Mouse (Mus musculus): ENCODE results near the gene Eif2d. TPM values are rescaled to one million over a fixed set of nuclear protein-coding genes. Genes with fewer than 3 reads are reported as not detected.

Eif2d gene
- polyA plus RNA-seq (2012; ENCODE audit: insufficient read depth, insufficient read length, low replicate concordance, missing spikeins): not detected in 2 replicates

DNA sequence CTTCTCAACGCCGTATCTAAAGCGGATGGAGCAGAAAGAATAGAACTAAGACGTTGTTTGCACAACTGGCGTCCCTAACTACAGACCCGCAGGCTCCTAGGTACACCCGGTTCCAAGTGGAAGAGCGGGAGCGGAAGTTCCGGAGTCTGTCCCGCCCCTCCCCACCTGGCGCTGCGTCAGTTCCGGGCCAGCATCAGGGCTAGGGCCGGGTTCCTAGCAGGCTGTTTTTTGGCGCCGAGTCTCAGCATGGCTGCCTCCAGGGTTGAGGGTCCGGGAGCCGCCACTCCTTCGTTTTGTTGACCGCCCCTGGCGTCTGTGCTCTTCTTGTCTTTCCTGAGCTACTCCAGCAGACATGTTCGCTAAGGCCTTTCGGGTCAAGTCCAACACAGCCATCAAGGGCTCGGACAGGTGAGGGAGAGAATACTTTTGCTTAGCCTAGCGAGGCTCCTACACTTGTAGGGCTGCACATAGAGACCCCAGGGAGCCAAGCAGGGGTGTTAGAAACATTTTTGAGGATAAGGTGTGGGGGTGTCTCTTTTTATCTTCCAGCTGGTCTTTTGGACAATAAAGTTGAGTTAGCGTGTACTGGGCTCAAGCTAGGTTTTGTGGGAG lies at the start of gene Eif2d:
TSS of gene Eif2d (plus strand) at position 164 of the 612 bp plus-strand sequence.
- Histone ChIP-seq H3K4me3 (ENCODE audit: insufficient read depth, low read depth, low read length) (peak within 1 kb of the TSS; percentile 99), H3K27ac (ENCODE audit: insufficient read depth, low read depth, low read length) (peak within 1 kb of the TSS; percentile 36; the same call in 1 of the 2 replicates), H3K4me1 (ENCODE audit: control insufficient read depth, insufficient read depth, low read length) (peaks cover 2% of the 10 kb centered on the region; the same call in 1 of the 2 replicates)
- under 1% methylated on average over 27 of the region's 27 CpGs for WGBS
- peak; percentile 71 for TF ChIP-seq POLR2A (IDR thresholded peaks at IDR 0.05; ENCODE audit: insufficient read depth, low read depth, low read length)
- no peak for TF ChIP-seq CTCF (IDR thresholded peaks at IDR 0.05; ENCODE audit: insufficient read depth, low read depth, low read length)

DNA sequence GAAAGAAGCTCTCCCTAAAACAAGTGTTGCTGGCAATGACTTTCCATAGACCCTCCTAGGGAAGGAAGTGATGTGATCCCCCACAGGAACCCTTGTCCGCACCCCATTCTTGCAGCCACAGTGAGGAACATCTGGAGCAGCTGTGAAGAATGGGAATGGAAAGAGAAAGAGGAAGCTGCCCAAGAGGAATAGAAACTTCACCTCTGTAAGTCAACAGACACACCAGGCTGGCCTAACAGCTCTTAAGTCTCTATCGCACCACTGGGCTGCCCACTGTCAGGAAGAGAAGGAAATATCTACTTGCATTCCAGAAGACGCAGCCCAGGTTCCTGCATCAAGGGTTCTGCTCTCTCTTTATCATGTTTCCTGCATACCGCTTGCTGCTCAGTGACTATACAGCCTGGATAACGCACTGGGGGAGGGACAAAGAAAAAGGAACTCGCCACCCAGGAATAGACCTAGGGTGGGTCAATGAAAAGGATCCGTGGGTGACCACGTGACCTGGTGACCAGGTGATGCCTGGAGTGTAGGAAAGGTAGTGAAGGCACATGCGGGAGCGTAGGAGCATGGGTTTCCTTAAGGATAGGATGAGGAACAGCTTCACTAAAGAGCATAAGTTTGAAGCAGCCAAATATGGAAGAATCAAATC lies 49.1 kb upstream of the Eif2d start:
- H3K27ac ChIP-seq (ENCODE audit: insufficient read depth, low read depth, low read length): no peak overlapping the region
- no peak overlapping the region for H3K4me3 ChIP-seq (ENCODE audit: insufficient read depth, low read depth, low read length)
- 90% methylated on average over 10 of the region's 10 CpGs for WGBS
- TF ChIP-seq POLR2A (IDR thresholded peaks at IDR 0.05; ENCODE audit: insufficient read depth, low read depth, low read length) (no peak), CTCF (IDR thresholded peaks at IDR 0.05; ENCODE audit: insufficient read depth, low read depth, low read length) (no peak)
- H3K4me1 ChIP-seq (ENCODE audit: control insufficient read depth, insufficient read depth, low read length): 0 out of 2 replicates have a peak, but pooled peaks cover 3% of the 10 kb centered on the region

DNA sequence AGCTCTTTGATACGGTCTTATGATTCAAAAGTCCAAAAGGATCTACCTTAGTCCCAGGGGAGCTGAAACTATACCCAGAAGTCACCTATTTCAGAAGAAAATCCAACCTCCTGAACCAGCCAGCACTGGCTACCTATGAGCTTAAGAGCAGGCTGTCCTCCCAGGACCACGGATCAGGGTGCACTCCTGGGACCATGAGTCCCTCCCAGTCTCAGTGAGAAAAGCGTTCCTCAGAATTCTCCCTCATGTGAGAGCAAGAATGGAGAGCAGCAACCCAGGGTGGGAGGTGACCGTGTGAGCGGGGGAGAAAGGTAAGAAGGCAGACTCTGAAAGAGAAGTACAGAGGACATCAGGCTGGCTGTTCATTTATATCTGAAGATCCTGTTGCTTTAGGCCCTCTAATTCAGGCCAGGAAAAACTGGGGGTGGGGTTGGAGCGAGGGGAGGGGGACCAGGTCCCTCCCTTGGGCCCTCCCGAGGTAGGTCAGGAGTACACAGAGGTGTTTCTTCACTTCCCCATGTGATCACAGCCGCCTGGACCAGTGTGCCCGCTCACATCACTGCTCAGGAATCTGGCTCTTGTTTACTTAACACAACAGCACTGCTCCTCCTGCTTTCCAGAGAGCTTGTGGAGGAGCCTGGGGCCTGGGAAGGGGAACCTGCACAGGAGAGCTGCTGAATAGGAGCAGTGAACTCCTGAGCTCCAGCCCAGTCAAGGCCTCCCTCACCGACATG lies 45.2 kb upstream of the Eif2d start:
- 75% methylated on average over 10 of the region's 10 CpGs for WGBS
- TF ChIP-seq POLR2A (IDR thresholded peaks at IDR 0.05; ENCODE audit: insufficient read depth, low read depth, low read length) (no peak), CTCF (IDR thresholded peaks at IDR 0.05; ENCODE audit: insufficient read depth, low read depth, low read length) (no peak)
- H3K4me1 ChIP-seq (ENCODE audit: control insufficient read depth, insufficient read depth, low read length): 0 out of 2 replicates have a peak, but pooled peaks cover 3% of the 10 kb centered on the region

DNA sequence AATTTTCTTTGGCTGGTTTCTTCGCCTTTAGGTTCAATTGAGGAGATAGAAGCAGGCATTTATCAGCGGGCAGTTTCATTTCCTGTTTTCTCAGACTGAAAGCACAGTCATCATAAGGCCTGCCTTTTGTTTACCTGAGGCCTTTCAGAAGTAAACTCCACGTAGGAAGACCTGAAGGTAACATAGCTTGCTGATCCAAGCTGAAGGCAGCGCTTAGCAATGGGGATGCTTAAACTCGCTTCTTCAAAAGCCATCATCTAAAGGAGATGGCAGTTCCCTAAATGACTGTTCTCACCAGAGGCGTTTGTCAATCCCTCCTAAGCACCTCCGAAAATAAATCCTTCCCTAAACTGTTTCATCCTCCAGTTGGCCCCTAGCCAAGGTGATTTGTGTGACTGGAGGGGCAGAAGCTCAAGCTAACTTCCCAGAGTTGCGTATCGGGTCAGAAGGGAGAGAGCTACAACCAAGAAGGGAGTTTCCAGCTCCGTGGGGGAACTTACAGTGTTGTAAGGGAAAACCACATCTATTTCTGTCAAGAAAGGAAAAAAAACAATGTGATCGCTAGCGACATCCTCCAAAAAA lies 42.4 kb upstream of the Eif2d start:
- WGBS: 72% methylated on average over 12 of the region's 12 CpGs
- no peak overlapping the region for H3K27ac ChIP-seq (ENCODE audit: insufficient read depth, low read depth, low read length)
- H3K4me1 ChIP-seq (ENCODE audit: control insufficient read depth, insufficient read depth, low read length): 0 out of 2 replicates have a peak, but pooled peaks cover 3% of the 10 kb centered on the region
- TF ChIP-seq CTCF (IDR thresholded peaks at IDR 0.05; ENCODE audit: insufficient read depth, low read depth, low read length): no peak
- no peak for TF ChIP-seq POLR2A (IDR thresholded peaks at IDR 0.05; ENCODE audit: insufficient read depth, low read depth, low read length)
- no peak overlapping the region for H3K4me3 ChIP-seq (ENCODE audit: insufficient read depth, low read depth, low read length)

More for the DNA sequence above, 45.2 kb upstream of the Eif2d start:
- Histone ChIP-seq H3K27ac (ENCODE audit: insufficient read depth, low read depth, low read length) (no peak overlapping the region), H3K4me3 (ENCODE audit: insufficient read depth, low read depth, low read length) (no peak overlapping the region)

DNA sequence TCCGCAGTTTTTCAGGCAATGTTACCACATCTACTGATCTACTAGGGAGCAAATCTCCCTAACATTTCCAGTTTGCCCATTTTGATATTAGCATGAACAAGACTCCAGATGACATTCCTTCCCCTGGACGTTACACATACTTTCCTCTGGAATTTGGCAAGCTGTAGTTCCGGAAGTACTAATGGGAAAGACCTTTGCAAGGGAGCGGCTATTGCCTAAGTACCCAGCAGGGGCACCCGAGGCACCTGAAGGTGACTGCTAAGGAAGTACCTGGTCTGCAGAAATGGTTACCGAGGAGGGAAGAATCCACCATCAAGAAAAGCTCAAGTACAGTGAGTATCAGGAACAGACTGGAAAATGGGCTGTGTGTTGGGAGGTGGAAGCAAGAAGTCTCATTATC lies 40.4 kb upstream of the Eif2d start:
- H3K4me3 ChIP-seq (ENCODE audit: insufficient read depth, low read depth, low read length): no peak overlapping the region
- TF ChIP-seq CTCF (IDR thresholded peaks at IDR 0.05; ENCODE audit: insufficient read depth, low read depth, low read length) (no peak), POLR2A (IDR thresholded peaks at IDR 0.05; ENCODE audit: insufficient read depth, low read depth, low read length) (no peak)
- peaks cover 9% of the 10 kb centered on the region; the same call in 1 of the 2 replicates for H3K4me1 ChIP-seq (ENCODE audit: control insufficient read depth, insufficient read depth, low read length)
- 48% methylated on average over 6 of the region's 6 CpGs for WGBS
- no peak overlapping the region for H3K27ac ChIP-seq (ENCODE audit: insufficient read depth, low read depth, low read length)

DNA sequence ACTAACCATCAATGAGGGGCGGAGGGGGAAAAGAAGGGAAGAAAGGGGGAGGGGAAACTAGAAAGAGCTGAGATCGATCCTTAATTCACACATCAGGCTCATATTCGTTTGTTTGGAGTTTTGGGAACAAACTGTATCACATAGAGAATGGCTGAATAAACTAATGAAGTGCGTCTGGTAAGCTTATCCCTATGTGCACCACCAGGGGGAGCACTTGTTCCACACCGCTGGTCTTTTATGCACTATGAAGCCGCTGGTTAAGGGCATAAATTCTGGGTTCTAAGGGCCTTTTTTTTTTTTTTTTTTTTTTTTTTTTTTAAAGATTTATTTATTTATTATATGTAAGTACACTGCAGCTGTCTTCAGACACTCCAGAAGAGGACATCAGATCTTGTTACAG lies 37.0 kb upstream of the Eif2d start:
- Histone ChIP-seq H3K4me3 (ENCODE audit: insufficient read depth, low read depth, low read length) (no peak overlapping the region), H3K4me1 (ENCODE audit: control insufficient read depth, insufficient read depth, low read length) (peaks cover 6% of the 10 kb centered on the region), H3K27ac (ENCODE audit: insufficient read depth, low read depth, low read length) (no peak overlapping the region)
- TF ChIP-seq POLR2A (IDR thresholded peaks at IDR 0.05; ENCODE audit: insufficient read depth, low read depth, low read length): no peak
- TF ChIP-seq CTCF (IDR thresholded peaks at IDR 0.05; ENCODE audit: insufficient read depth, low read depth, low read length): no peak
- 12% methylated on average over 6 of the region's 6 CpGs for WGBS

DNA sequence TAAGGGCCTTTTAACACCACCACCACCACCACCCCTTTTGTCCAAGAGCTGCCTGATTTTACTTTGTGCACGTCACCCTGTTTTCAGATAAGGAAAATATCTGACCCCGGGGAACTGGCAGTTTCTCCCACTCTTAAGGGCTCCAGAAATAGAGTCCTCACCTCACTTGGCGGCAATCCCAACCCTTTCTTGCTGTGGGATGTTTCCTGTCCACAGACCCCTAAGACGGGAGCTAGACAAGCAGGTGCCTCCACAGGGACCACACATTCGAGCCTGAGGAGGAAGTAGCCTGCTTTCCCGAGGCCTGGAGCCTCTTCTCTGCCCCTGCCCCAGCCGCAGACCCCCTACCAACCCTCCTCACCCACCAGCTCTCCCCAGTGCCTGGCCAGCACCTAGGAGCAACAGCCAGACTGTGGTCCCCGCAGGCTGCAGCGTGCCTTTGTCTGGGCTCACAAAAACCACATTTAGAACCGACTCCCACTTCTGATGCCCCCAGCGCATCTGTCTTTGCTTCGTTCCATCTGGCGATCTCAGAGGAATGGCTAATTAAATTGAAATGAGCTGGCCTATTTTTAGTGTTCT lies 36.5 kb upstream of the Eif2d start:
- TF ChIP-seq CTCF (IDR thresholded peaks at IDR 0.05; ENCODE audit: insufficient read depth, low read depth, low read length) (no peak), POLR2A (IDR thresholded peaks at IDR 0.05; ENCODE audit: insufficient read depth, low read depth, low read length) (no peak)
- no peak overlapping the region for H3K4me3 ChIP-seq (ENCODE audit: insufficient read depth, low read depth, low read length)
- H3K4me1 ChIP-seq (ENCODE audit: control insufficient read depth, insufficient read depth, low read length): peaks cover 6% of the 10 kb centered on the region
- H3K27ac ChIP-seq (ENCODE audit: insufficient read depth, low read depth, low read length): no peak overlapping the region
- WGBS: 33% methylated on average over 13 of the region's 13 CpGs

DNA sequence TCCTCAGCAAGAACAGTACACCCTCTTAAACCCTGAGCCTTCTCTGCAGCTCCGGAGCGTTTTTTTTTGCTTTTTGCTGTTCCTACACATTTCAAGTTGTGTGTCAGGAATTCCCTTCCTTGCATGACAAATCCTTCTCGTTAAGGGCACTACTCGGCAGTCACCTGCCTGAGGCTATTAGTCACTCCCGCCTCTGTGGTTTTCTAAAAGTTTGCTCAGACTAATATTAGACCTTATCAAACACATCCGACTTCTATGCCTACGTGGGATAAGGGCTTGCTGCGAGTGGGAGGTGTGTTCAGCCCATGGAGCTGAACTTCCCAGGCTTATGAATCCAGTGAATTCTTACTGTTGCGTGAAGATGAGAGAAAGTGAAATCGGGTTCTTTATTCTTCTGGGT lies 34.5 kb upstream of the Eif2d start:
- Histone ChIP-seq H3K27ac (ENCODE audit: insufficient read depth, low read depth, low read length) (no peak overlapping the region), H3K4me1 (ENCODE audit: control insufficient read depth, insufficient read depth, low read length) (peaks cover 6% of the 10 kb centered on the region), H3K4me3 (ENCODE audit: insufficient read depth, low read depth, low read length) (no peak overlapping the region)
- no peak for TF ChIP-seq POLR2A (IDR thresholded peaks at IDR 0.05; ENCODE audit: insufficient read depth, low read depth, low read length)
- TF ChIP-seq CTCF (IDR thresholded peaks at IDR 0.05; ENCODE audit: insufficient read depth, low read depth, low read length): no peak
- 38% methylated on average over 10 of the region's 10 CpGs for WGBS
